Mouse (Mus musculus): ENCODE measurements around the gene Paxx. TPM values are rescaled to one million over a fixed set of nuclear protein-coding genes. Genes with fewer than 3 reads are reported as not detected.
"Not testable (repeated sequence)": the region's sequence is repeated elsewhere in the genome, so short reads cannot be mapped to it uniquely, and the experiment has no call there.

The Paxx gene
- total RNA-seq, 2 experiments from 2014 or later, result 52.1 to 57.7 TPM

GRCm38 (mm10) chr2:25421896-25422295, 39.0 kb downstream of the Paxx start:
- DNase-seq (ENCODE audit: low spot score in 2 of 2), result peak; percentile 31 to 65

DNA sequence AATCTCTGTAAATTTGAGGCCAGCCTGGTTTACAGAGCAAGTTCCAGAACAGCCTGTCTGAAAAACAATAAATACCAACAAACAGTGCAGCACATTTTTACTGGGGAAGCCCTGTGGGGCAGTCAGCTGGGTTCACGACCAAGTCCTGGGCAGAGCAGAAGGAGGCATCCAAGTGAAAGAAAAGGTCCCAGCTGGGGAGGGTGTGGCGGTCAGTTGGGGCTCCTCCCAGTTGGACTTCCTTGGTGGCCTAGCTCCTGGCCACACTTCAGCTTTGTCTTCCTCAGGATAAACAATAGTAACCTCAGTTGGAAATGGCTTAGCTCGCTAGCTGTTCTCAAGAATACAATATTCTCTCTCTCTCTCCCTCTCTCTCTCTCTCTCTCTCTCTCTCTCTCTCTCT, 43.5 kb downstream of the Paxx start:
- DNase-seq (ENCODE audit: low spot score in 2 of 2), result no peak

GRCm38 (mm10) chr2:25413436-25413835, 47.5 kb downstream of the Paxx start:
- not testable (repeated sequence) for DNase-seq (ENCODE audit: low spot score in 2 of 2)

GRCm38 (mm10) chr2:25408908-25409307, 52.0 kb downstream of the Paxx start:
- DNase-seq (ENCODE audit: low spot score in 2 of 2), result no peak

Small RNA genes within 50 kb of the gene (microRNA-seq; reads per million reads assigned to microRNA genes)
- 6.2 to 9.5 reads per million in 2 experiments for gene Mir3087

Other genes with a start within 250 kb of the Paxx start
- gene Nelfb, start 249.6 kb downstream of the Paxx start, total RNA-seq (2021), result 10 to 100 TPM; 50.7 to 51.7 TPM
- not detected for gene Stpg3, start 246.5 kb downstream of the Paxx start, total RNA-seq (2021)
- gene Fam166a, start 242.3 kb downstream of the Paxx start, total RNA-seq (2021), result not detected
- 100 to 1,000 TPM; 415 to 455 TPM for gene Tubb4b, start 236.4 kb downstream of the Paxx start, total RNA-seq (2021)
- gene Slc34a3, start 226.7 kb downstream of the Paxx start, total RNA-seq (2021), result not detected
- gene Rnf224, start 224.3 kb downstream of the Paxx start, total RNA-seq (2021), result not detected
- gene Rnf208, start 218.8 kb downstream of the Paxx start, total RNA-seq (2021), result 100 to 1,000 TPM; 195 to 202 TPM
- gene Cysrt1, start 218.6 kb downstream of the Paxx start, total RNA-seq (2021), result not detected
- 1 to 10 TPM; 3.6 to 3.7 TPM for gene AL732309.1, start 214.2 kb downstream of the Paxx start, total RNA-seq (2021)
- 10 to 100 TPM; 34.3 to 38.0 TPM for gene Tmem203, start 205.7 kb downstream of the Paxx start, total RNA-seq (2021)
- 10 to 100 TPM; 21.1 to 23.2 TPM for gene Tprn, start 198.5 kb downstream of the Paxx start, total RNA-seq (2021)
- 10 to 100 TPM; 69.1 to 70.1 TPM for gene Ssna1, start 188.7 kb downstream of the Paxx start, total RNA-seq (2021)
- 10 to 100 TPM; 66.6 to 72.1 TPM for gene Anapc2, start 188.6 kb downstream of the Paxx start, total RNA-seq (2021)
- not detected for gene Tmem210, start 172.9 kb downstream of the Paxx start, total RNA-seq (2021)
- not detected for gene Lrrc26, start 171.2 kb downstream of the Paxx start, total RNA-seq (2021)
- gene Grin1, start 141.9 kb downstream of the Paxx start, total RNA-seq (2021), result 100 to 1,000 TPM; 419 to 451 TPM
- gene Man1b1, start 128.8 kb downstream of the Paxx start, total RNA-seq (2021), result 10 to 100 TPM; 49.0 to 59.9 TPM
- gene Dpp7, start 104.7 kb downstream of the Paxx start, total RNA-seq (2021), result 10 to 100 TPM; 24.7 to 29.4 TPM
- 10 to 100 TPM in 1 of 2 experiments, 1 to 10 TPM in 1; 9.2 to 11.8 TPM for gene Uap1l1, start 95.4 kb downstream of the Paxx start, total RNA-seq (2021)
- gene Sapcd2, start 88.8 kb downstream of the Paxx start, total RNA-seq (2021), result 10 to 100 TPM; 11.9 to 15.3 TPM
- 10 to 100 TPM; 22.3 to 23.4 TPM for gene Entpd2, start 65.2 kb downstream of the Paxx start, total RNA-seq (2021)
- gene Npdc1, start 61.7 kb downstream of the Paxx start, total RNA-seq (2021), result 100 to 1,000 TPM; 402 to 418 TPM
- gene Fut7, start 37.8 kb downstream of the Paxx start, total RNA-seq (2021), result under 1 TPM; 0.31 to 0.81 TPM
- 100 to 1,000 TPM; 140 to 141 TPM for gene Abca2, start 32.4 kb downstream of the Paxx start, total RNA-seq (2021)
- under 1 TPM in 1 of 2 experiments, not detected in 1; 0.58 TPM for gene Clic3, start 4.3 kb downstream of the Paxx start, total RNA-seq (2021)
- gene Ptgds, start 9.0 kb upstream of the Paxx start, total RNA-seq (2021), result 100 to 1,000 TPM; 234 to 420 TPM
- not detected for gene Lcn12, start 32.8 kb upstream of the Paxx start, total RNA-seq (2021)
- 100 to 1,000 TPM; 130 to 134 TPM for gene Fbxw5, start 39.7 kb upstream of the Paxx start, total RNA-seq (2021)
- gene C8g, start 40.6 kb upstream of the Paxx start, total RNA-seq (2021), result 1 to 10 TPM; 1.5 to 1.7 TPM
- 10 to 100 TPM in 1 of 2 experiments, 1 to 10 TPM in 1; 9.8 to 11.1 TPM for gene Traf2, start 85.8 kb upstream of the Paxx start, total RNA-seq (2021)
- gene Edf1, start 96.8 kb upstream of the Paxx start, total RNA-seq (2021), result 100 to 1,000 TPM; 214 to 226 TPM
- 1 to 10 TPM; 1.7 to 2.6 TPM for gene Mamdc4, start 113.8 kb upstream of the Paxx start, total RNA-seq (2021)
- 10 to 100 TPM; 81.2 to 83.8 TPM for gene Phpt1, start 114.1 kb upstream of the Paxx start, total RNA-seq (2021)
- gene Ajm1, start 120.7 kb upstream of the Paxx start, total RNA-seq (2021), result 100 to 1,000 TPM in 1 of 2 experiments, 10 to 100 TPM in 1; 99.8 to 103 TPM
- gene Rabl6, start 147.4 kb upstream of the Paxx start, total RNA-seq (2021), result 100 to 1,000 TPM; 105 to 107 TPM
- gene Ccdc183, start 156.6 kb upstream of the Paxx start, total RNA-seq (2021), result not detected
- gene Tmem141, start 160.9 kb upstream of the Paxx start, total RNA-seq (2021), result 10 to 100 TPM; 25.0 TPM
- gene Fcna, start 166.9 kb upstream of the Paxx start, total RNA-seq (2021), result 1 to 10 TPM; 1.0 to 1.4 TPM
- not detected for gene Lcn8, start 192.0 kb upstream of the Paxx start, total RNA-seq (2021)
- not detected for gene Lcn5, start 196.9 kb upstream of the Paxx start, total RNA-seq (2021)
- gene Lcn6, start 215.7 kb upstream of the Paxx start, total RNA-seq (2021), result not detected
- gene Lcn10, start 221.6 kb upstream of the Paxx start, total RNA-seq (2021), result not detected
- not detected for gene Obp2a, start 238.9 kb upstream of the Paxx start, total RNA-seq (2021)
- gene Bmyc, start 245.6 kb upstream of the Paxx start, total RNA-seq (2021), result 10 to 100 TPM; 80.9 to 82.5 TPM